Mouse (Mus musculus): ENCODE data around the gene Pde3b. TPM values are rescaled to one million over a fixed set of nuclear protein-coding genes. Genes with fewer than 3 reads are reported as not detected.
"Not testable (repeated sequence)": the region's sequence is repeated elsewhere in the genome, so short reads cannot be mapped to it uniquely, and the experiment has no call there.

Pde3b gene
- polyA plus RNA-seq, 1 experiment from 2014 or later, result 1.7 TPM

DNA sequence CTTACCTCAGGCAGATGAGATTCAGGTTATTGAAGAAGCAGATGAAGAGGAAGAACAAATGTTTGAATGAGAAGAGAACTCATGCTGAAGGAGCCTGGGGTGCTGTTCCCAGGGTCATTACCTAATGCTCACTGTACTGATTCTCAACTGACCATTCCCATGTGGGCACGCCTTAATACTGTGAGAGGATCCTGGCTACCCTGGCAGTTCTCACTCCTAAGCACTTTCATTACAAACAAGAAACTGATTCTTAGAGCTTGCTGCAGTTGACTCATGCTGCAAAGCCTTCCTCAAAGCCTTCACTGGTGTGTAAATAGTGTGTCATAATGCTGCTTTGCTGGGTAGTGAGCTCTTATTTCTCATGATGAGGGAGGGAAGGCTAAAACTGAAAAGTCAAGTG lies 121.1 kb downstream of the Pde3b start:
- WGBS, result 94% methylated on average over 1 of the region's 1 CpGs
- ATAC-seq, result no peak

DNA sequence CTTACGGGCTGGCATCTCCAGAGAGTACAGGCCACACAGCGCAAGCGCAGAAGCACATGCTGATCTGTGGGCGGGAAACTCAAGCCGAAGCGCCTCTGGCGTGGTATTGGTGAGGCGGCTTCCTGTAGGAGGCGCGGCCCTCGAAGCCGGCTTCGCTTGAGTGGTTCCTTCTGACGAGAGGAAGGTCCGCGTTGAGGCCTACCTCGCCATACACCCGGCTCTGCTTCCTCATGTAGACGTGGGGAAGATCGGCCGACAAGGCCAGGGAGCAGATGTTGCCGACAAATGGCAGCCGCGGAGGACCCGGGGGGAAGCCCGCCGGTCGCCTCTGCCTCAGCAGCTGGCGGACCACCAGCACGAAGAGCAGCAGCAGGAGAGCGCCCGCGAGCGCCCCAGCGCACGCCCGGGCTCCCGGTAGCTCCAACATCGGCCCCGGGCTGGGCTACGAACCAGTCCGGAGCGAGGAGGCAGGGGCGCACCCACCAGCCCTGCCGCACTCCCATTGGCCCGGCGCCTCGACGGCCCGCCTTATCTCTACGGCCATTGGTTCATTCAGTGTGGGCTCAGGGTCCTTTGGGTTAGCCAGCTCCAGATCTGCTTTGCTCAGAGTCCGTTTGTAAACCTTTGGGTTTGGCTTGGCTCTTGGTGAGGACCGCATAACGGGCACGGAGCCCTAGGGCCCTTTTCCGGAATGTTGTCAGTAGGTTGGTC lies 147.6 kb downstream of the Pde3b start, which contains the start of gene Cyp2r1:
Cyp2r1 (minus strand) TSS at position 442 of the 711 bp plus-strand sequence.
- Histone ChIP-seq H3K36me3 (ENCODE audit: control insufficient read depth, insufficient read depth) (no peaks in the 10 kb centered on the region), H3K9ac (ENCODE audit: low read depth, low read length) (peak within 1 kb of the TSS; percentile 53), H3K4me2 (replicated peaks; ENCODE audit: low read depth) (peak within 1 kb of the TSS; percentile 83), H3K27ac (ENCODE audit: low read depth, low read length) (peak within 1 kb of the TSS; percentile 84), H3K27me3 (replicated peaks; ENCODE audit: control insufficient read depth, insufficient read depth, low read length) (no peaks in the 10 kb centered on the region), H3K4me1 (replicated peaks; ENCODE audit: control insufficient read depth, insufficient read depth, low read length) (no peaks in the 10 kb centered on the region), H3K9me3 (ENCODE audit: control insufficient read depth) (no peaks in the 10 kb centered on the region), H3K4me3 (ENCODE audit: low read depth, low read length) (peak within 1 kb of the TSS; percentile 57)
- peak; percentile 67 for TF ChIP-seq CTCF (IDR thresholded peaks at IDR 0.05; ENCODE audit: low read depth)
- peak; percentile 97 for ATAC-seq
- 2% methylated on average over 56 of the region's 56 CpGs for WGBS

More for the DNA sequence above, 121.1 kb downstream of the Pde3b start:
- Histone ChIP-seq H3K36me3 (ENCODE audit: control insufficient read depth, insufficient read depth) (no peaks in the 10 kb centered on the region), H3K4me3 (ENCODE audit: low read depth, low read length) (no peak overlapping the region), H3K4me2 (replicated peaks; ENCODE audit: low read depth) (no peak overlapping the region), H3K9me3 (ENCODE audit: control insufficient read depth) (no peaks in the 10 kb centered on the region), H3K27me3 (replicated peaks; ENCODE audit: control insufficient read depth, insufficient read depth, low read length) (no peaks in the 10 kb centered on the region), H3K27ac (ENCODE audit: low read depth, low read length) (no peak overlapping the region), H3K4me1 (replicated peaks; ENCODE audit: control insufficient read depth, insufficient read depth, low read length) (no peaks in the 10 kb centered on the region), H3K9ac (ENCODE audit: low read depth, low read length) (no peak overlapping the region)
- no peak for TF ChIP-seq CTCF (IDR thresholded peaks at IDR 0.05; ENCODE audit: low read depth)

DNA sequence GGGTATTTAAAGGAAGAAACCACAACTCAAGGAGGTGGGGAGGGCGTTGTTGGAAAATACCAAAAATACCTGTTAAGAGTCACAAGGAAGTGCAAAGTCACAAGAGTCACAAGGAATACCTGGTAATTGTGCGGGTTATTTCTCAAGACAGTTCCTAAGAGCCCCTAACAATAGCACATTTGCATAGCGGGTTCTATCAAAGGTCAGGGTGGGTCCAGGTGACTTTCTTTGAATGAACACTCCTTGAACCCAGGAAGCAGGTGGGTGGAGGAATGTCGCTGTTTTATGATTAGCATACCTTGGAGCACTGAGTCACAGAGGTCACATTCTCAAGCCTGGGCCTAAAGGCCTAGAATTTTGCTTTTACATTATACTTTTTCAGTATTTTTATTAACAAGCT lies 158.8 kb downstream of the Pde3b start:
- H3K4me2 ChIP-seq (replicated peaks; ENCODE audit: low read depth); H3K27me3 ChIP-seq (replicated peaks; ENCODE audit: control insufficient read depth, insufficient read depth, low read length); H3K9me3 ChIP-seq (ENCODE audit: control insufficient read depth); H3K27ac ChIP-seq (ENCODE audit: low read depth, low read length); H3K9ac ChIP-seq (ENCODE audit: low read depth, low read length); H3K36me3 ChIP-seq (ENCODE audit: control insufficient read depth, insufficient read depth); H3K4me1 ChIP-seq (replicated peaks; ENCODE audit: control insufficient read depth, insufficient read depth, low read length); ATAC-seq; H3K4me3 ChIP-seq (ENCODE audit: low read depth, low read length): not testable (repeated sequence)
- WGBS, result 90% methylated on average over 4 of the region's 4 CpGs

DNA sequence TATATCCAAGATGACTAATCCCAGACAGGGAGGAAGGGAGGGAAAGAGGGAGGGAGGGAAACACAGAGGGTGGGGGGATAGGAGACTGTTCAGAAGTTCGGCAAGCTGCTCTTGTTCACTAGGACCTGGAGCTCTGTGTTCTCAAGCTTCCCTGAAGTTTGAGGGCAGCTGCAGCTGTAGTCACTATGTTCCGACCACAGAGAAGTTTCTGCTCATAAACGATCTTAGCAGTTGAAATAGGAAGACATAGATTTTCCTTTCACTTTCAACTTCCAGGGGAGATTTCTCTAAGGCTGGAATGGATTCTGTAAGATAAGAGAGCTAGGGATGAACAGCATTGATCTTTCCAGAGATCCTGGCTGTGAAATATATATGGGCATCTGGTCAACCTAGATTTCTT lies 161.8 kb downstream of the Pde3b start:
- Histone ChIP-seq H3K4me1 (replicated peaks; ENCODE audit: control insufficient read depth, insufficient read depth, low read length) (no peaks in the 10 kb centered on the region), H3K27ac (ENCODE audit: low read depth, low read length) (no peak overlapping the region), H3K9me3 (ENCODE audit: control insufficient read depth) (no peaks in the 10 kb centered on the region; the same call in 1 of the 2 replicates), H3K36me3 (ENCODE audit: control insufficient read depth, insufficient read depth) (no peaks in the 10 kb centered on the region), H3K27me3 (replicated peaks; ENCODE audit: control insufficient read depth, insufficient read depth, low read length) (no peaks in the 10 kb centered on the region; the same call in 1 of the 2 replicates), H3K4me3 (ENCODE audit: low read depth, low read length) (0 out of 2 replicates have a peak overlapping the region, but pooled peaks have one; percentile 7), H3K9ac (ENCODE audit: low read depth, low read length) (no peak overlapping the region), H3K4me2 (replicated peaks; ENCODE audit: low read depth) (peak overlapping the region; percentile 32)
- TF ChIP-seq CTCF (IDR thresholded peaks at IDR 0.05; ENCODE audit: low read depth), result no peak
- ATAC-seq, result no peak
- WGBS, result 38% methylated on average over 3 of the region's 3 CpGs

DNA sequence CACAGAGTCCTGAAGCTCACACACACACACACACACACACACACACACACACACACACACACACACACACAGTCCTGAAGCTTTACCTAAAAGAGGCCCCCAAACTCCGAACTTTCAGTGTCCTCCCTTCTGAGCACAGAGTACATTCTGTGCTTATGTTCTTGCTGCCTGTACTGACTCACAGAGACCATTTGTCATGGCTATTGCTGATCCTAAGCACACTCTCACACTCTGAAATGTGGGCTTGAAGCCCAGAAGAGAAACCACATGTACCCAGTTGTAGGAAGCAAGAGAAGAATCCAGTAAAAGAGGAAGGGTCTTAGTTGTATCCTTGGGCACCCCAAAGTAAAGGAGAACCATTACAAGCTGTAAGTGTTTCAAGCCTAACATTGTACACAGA lies 162.6 kb downstream of the Pde3b start:
- WGBS, result 50% methylated on average over 1 of the region's 1 CpGs
- no peak overlapping the region for H3K9ac ChIP-seq (ENCODE audit: low read depth, low read length)
- H3K27me3 ChIP-seq (replicated peaks; ENCODE audit: control insufficient read depth, insufficient read depth, low read length), result no peaks in the 10 kb centered on the region; the same call in 1 of the 2 replicates
- no peak overlapping the region for H3K4me2 ChIP-seq (replicated peaks; ENCODE audit: low read depth)
- no peak for ATAC-seq
- no peaks in the 10 kb centered on the region for H3K36me3 ChIP-seq (ENCODE audit: control insufficient read depth, insufficient read depth)
- no peaks in the 10 kb centered on the region; the same call in 1 of the 2 replicates for H3K9me3 ChIP-seq (ENCODE audit: control insufficient read depth)
- H3K4me3 ChIP-seq (ENCODE audit: low read depth, low read length), result no peak overlapping the region
- H3K4me1 ChIP-seq (replicated peaks; ENCODE audit: control insufficient read depth, insufficient read depth, low read length), result no peaks in the 10 kb centered on the region
- TF ChIP-seq CTCF (IDR thresholded peaks at IDR 0.05; ENCODE audit: low read depth), result no peak
- H3K27ac ChIP-seq (ENCODE audit: low read depth, low read length), result no peak overlapping the region

DNA sequence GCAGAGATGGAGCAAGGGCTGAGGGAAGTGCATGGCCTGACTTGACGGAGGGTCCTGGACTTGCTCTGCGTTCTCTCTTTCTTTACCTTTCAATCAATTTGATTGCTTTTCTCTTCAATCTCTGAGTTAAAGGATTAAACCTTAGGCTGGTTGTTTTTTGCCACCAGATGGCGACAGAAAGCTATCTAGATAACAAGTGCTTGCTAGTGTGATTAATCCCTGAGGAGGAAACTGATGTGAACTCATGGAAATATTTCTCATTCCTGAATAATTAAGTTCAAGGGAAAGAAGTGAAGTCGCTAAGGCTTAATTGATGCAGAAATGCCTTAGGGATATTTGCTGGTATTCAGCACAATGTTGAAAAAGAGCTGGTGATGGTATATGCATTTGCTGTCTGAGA lies 165.3 kb downstream of the Pde3b start:
- WGBS, result 3% methylated on average over 4 of the region's 4 CpGs

More for the DNA sequence above, 165.3 kb downstream of the Pde3b start:
- Histone ChIP-seq H3K9me3 (ENCODE audit: control insufficient read depth) (no peaks in the 10 kb centered on the region), H3K4me2 (replicated peaks; ENCODE audit: low read depth) (no peak overlapping the region), H3K27ac (ENCODE audit: low read depth, low read length) (no peak overlapping the region), H3K4me1 (replicated peaks; ENCODE audit: control insufficient read depth, insufficient read depth, low read length) (no peaks in the 10 kb centered on the region), H3K27me3 (replicated peaks; ENCODE audit: control insufficient read depth, insufficient read depth, low read length) (no peaks in the 10 kb centered on the region; the same call in 1 of the 2 replicates), H3K36me3 (ENCODE audit: control insufficient read depth, insufficient read depth) (no peaks in the 10 kb centered on the region), H3K4me3 (ENCODE audit: low read depth, low read length) (no peak overlapping the region), H3K9ac (ENCODE audit: low read depth, low read length) (no peak overlapping the region)
- no peak for ATAC-seq
- peak; percentile 82 for TF ChIP-seq CTCF (IDR thresholded peaks at IDR 0.05; ENCODE audit: low read depth)
